Mouse (Mus musculus) midbrain, postnatal 0 days (tissue): ENCODE measurements around the gene Slc9a3r2. TPM values are rescaled to one million over a fixed set of nuclear protein-coding genes. Genes with fewer than 3 reads are reported as not detected.
A peak's percentile ranks its signal among the peaks of the same experiment; 100 is the strongest.
"Not testable (repeated sequence)": the region's sequence is repeated elsewhere in the genome, so short reads cannot be mapped to it uniquely, and the experiment has no call there.

Experiments
- ATAC-seq: fragments of 200-750 bp; cut with Nextera tagmentation; 2 replicates; pipeline ENCODE4 v1.8.0; 2017; ENCODE audit warnings: moderate number of reproducible peaks, mild to moderate bottlenecking, moderate TSS enrichment, moderate library complexity; ENCODE audit not compliant: low FRiP score
- DNase-seq: peaks from one replicate; pipeline ENCODE4 v3.0.0-alpha.2; 2015; ENCODE audit warnings: low spot score
- H3K27ac ChIP-seq: fragments of 300-500 bp; sonication (generic); 2 replicates; pipeline ENCODE4 v1.5.1; 2014; ENCODE audit warnings: low read depth, mild to moderate bottlenecking, low read length, mixed read lengths
- H3K27me3 ChIP-seq: fragments of 300-500 bp; sonication (generic); 2 replicates; pipeline ENCODE4 v1.6.1; 2014; ENCODE audit warnings: low read length, control low read depth, mixed read lengths; ENCODE audit not compliant: insufficient read depth
- H3K36me3 ChIP-seq: fragments of 300-500 bp; sonication (generic); 2 replicates; pipeline ENCODE4 v1.6.1; 2014; ENCODE audit warnings: low read length, control low read depth, mixed read lengths; ENCODE audit not compliant: insufficient read depth
- H3K4me1 ChIP-seq: fragments of 300-500 bp; sonication (generic); 2 replicates; pipeline ENCODE4 v1.6.1; 2014; ENCODE audit warnings: mild to moderate bottlenecking, control low read depth, antibody characterized with exemption, low read length, mixed read lengths; ENCODE audit not compliant: insufficient read depth
- H3K4me2 ChIP-seq: fragments of 300-500 bp; sonication (generic); 2 replicates; pipeline ENCODE4 v1.6.1; 2014; ENCODE audit warnings: low read depth, mild to moderate bottlenecking, low read length, mixed read lengths; ENCODE audit not compliant: poor library complexity, severe bottlenecking
- H3K4me3 ChIP-seq: fragments of 300-500 bp; sonication (generic); 2 replicates; pipeline ENCODE4 v1.5.1; 2014; ENCODE audit warnings: low read depth, mild to moderate bottlenecking, low read length, moderate library complexity
- H3K9ac ChIP-seq: fragments of 300-500 bp; sonication (generic); replicated peaks from 2 replicates; pipeline ENCODE4 v1.6.1; 2014; ENCODE audit warnings: mild to moderate bottlenecking, low read length, moderate library complexity, mixed read lengths; ENCODE audit not compliant: poor library complexity, severe bottlenecking
- H3K9me3 ChIP-seq: fragments of 300-500 bp; sonication (generic); 2 replicates; pipeline ENCODE4 v1.6.1; 2016; ENCODE audit warnings: low read length, control low read depth
- CTCF ChIP-seq: IDR thresholded peaks from 2 replicates; pipeline ENCODE4 v1.5.1; 2016; ENCODE audit warnings: antibody characterized with exemption, mild to moderate bottlenecking
- WGBS: fragments of 180-500 bp; shearing (Covaris S2); extraction: QIAGEN DNeasy Blood & Tissue Kit; methylation state at CpG from one replicate; pipeline ENCODE4 v1.1.7; 2014; 5-methylcytosine and 5-hydroxymethylcytosine counted together
- polyA plus RNA-seq: library from polyadenylated mRNA; unstranded; fragments of >200 nt; fragmentation: Nextera tagmentation; extraction: Ambion mirVana; gene quantifications from 2 replicates; pipeline ENCODE4 v1.2.1, GENCODE M21; 2015
- total RNA-seq: library from RNA; depleted of rRNA; stranded (reverse); fragments of >200 nt; gene quantifications from 2 replicates; pipeline ENCODE4 v1.2.3, GENCODE M21; 2014

Slc9a3r2 gene
- total and polyA plus RNA-seq, 2 experiments from 2014 or later: 52.1 to 62.8 TPM

DNA sequence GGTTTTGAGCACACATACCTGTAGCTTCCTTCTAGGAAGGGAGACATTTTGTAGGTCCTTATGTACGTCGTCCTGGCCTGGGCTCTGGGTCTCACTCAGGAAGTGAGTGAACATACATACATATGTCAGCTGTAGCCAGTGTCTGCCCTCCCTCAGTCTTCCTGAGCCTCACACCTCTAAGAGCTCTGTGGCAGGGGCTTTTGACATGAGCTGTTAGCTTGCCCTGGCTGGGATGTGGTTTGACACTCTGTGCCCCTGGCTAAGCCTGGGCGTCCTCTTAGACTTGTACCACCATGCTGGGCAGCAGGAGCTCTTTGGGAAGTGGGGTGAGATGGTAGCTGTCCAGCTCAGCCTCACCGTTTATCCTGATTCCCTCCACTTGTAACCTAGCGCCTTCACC lies 21.2 kb upstream of the Slc9a3r2 start:
- no peak overlapping the region; the same call in 1 of the 2 replicates for H3K9ac ChIP-seq
- H3K4me2 ChIP-seq: peak overlapping the region; percentile 69
- no peak overlapping the region for H3K27ac ChIP-seq
- WGBS: 71% methylated on average over 5 of the region's 5 CpGs
- DNase-seq: no peak
- no peak for ATAC-seq
- H3K36me3 ChIP-seq: no peaks in the 10 kb centered on the region
- H3K4me1 ChIP-seq: peaks cover 15% of the 10 kb centered on the region; the same call in 1 of the 2 replicates
- H3K9me3 ChIP-seq: no peaks in the 10 kb centered on the region
- TF ChIP-seq CTCF: no peak
- no peak overlapping the region for H3K4me3 ChIP-seq
- H3K27me3 ChIP-seq: no peaks in the 10 kb centered on the region

DNA sequence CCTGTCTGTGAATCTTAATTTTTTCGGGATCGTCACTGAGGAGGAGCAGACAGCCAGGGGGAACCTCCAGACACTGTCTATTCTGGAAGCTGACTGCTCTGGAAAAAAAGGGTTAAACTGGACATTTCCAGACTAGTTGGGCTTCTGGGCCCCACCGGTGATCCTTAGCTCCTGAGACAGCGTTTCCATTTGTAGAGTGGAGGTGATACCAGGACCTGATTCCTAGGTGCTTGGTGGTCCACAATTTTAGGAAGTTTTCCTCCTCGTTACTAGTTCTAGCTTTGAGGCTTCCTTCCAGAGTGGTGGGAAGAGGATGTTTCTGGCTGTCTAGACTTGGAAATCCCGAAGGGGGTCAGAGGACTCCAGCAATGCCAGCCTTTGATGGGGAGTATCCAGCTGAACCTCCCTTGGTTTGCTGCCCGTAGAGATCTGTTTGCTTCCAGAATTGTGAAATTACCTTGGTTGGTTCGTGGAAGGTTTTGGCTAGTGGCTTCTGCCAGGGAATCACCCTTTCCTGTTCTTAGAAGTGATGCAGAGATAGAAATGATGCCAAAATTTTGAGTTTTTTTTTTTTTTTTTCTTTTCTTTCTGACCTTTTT lies 20.2 kb upstream of the Slc9a3r2 start:
- no peak for DNase-seq
- no peak for TF ChIP-seq CTCF
- H3K9me3 ChIP-seq: no peaks in the 10 kb centered on the region
- H3K4me2 ChIP-seq: peak overlapping the region; percentile 69
- WGBS: 14% methylated on average over 8 of the region's 8 CpGs
- peak overlapping the region; percentile 83 for H3K9ac ChIP-seq
- peaks cover 15% of the 10 kb centered on the region; the same call in 1 of the 2 replicates for H3K4me1 ChIP-seq
- peak overlapping the region; percentile 82 for H3K27ac ChIP-seq
- no peak for ATAC-seq
- H3K36me3 ChIP-seq: no peaks in the 10 kb centered on the region
- peak overlapping the region; percentile 86 for H3K4me3 ChIP-seq
- no peaks in the 10 kb centered on the region for H3K27me3 ChIP-seq

DNA sequence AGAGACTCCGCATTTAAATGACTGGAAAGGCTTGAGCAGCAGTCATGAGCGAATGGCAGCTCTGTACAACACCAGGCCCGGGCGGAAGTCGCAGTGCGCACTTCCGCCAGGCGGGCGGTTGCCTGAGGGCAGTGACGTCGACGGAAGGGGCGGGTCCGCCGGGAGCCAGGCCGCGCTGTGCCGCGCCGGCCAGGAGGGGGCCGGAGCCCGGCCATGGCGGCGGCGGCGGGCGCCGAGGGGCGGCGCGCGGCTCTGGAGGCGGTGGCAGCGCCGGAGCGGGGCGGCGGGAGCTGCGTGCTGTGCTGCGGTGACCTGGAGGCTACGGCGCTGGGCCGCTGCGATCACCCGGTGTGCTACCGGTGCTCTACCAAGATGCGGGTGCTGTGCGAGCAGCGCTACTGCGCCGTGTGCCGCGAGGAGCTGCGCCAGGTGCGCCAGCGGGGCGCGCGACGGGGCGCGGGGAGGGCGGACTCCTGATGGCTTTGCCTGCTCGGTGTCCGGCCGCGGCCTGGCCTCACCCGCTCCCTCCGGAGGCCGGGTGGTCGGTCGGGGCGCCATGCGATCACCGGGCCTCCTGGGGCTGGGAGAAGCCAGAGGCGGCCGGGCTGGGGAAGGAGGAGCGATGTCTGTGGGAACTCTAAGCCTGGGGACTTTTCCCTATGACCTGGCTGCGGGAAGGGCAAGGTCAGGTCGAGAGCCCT lies 19.6 kb upstream of the Slc9a3r2 start, which contains the start of gene Zfp598:
Gene Zfp598, plus strand, starts transcription at position 143 of the 701 bp plus-strand sequence.
- peak within 1 kb of the TSS; percentile 82 for H3K27ac ChIP-seq
- peak within 1 kb of the TSS; percentile 86 for H3K4me3 ChIP-seq
- peaks cover 15% of the 10 kb centered on the region; the same call in 1 of the 2 replicates for H3K4me1 ChIP-seq
- under 1% methylated on average over 68 of the region's 80 CpGs for WGBS
- H3K27me3 ChIP-seq: no peaks in the 10 kb centered on the region
- H3K4me2 ChIP-seq: peak within 1 kb of the TSS; percentile 69
- ATAC-seq (peak; percentile 98), DNase-seq (peak; percentile 97)
- H3K36me3 ChIP-seq: no peaks in the 10 kb centered on the region
- no peaks in the 10 kb centered on the region for H3K9me3 ChIP-seq
- peak within 1 kb of the TSS; percentile 83 for H3K9ac ChIP-seq
- TF ChIP-seq CTCF: peak; percentile 36; the same call in 1 of the 2 replicates

DNA sequence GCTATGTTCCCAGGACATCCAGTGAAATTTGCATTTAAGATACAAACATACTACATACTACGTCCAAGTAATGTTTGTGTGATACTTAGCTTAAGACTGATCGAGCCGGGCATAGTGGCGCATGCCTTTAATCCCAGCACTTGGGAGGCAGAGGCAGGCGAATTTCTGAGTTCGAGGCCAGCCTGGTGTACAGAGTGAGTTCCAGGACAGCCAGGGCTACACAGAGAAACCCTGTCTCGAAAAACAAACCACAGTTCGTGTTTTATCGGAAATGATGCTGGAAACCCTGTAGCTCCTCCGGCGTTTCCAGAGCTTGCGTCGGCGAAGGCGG lies 19.1 kb upstream of the Slc9a3r2 start:
- H3K4me1 ChIP-seq: peaks cover 15% of the 10 kb centered on the region; the same call in 1 of the 2 replicates
- H3K9me3 ChIP-seq, H3K27me3 ChIP-seq, H3K36me3 ChIP-seq, DNase-seq: not testable (repeated sequence)
- ATAC-seq: peak; percentile 29
- H3K9ac ChIP-seq: peak overlapping the region; percentile 83; the same call in 1 of the 2 replicates
- peak overlapping the region; percentile 86 for H3K4me3 ChIP-seq
- peak overlapping the region; percentile 69 for H3K4me2 ChIP-seq
- 12% methylated on average over 15 of the region's 15 CpGs for WGBS
- peak overlapping the region; percentile 82 for H3K27ac ChIP-seq

DNA sequence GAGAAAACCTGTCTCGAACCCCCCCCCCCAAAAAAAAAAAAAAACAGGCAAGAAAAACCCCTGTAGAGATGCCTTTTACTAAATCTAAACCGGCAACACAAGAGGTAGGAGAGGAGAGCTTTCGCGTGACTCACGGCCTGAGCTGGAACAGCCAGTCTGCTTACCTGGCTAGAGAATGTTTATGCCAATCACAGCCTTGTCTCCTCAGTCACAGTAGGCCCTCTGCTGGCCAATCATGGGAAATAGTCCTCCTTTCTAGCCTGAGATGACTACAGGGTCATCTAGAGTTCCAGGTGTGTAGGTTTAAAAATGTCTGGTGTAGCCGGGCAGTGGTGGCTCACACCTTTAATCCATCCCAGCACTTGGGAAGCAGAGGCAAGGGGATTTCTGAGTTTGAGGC lies 17.3 kb upstream of the Slc9a3r2 start:
- H3K4me2 ChIP-seq: no peak overlapping the region
- no peak for ATAC-seq
- 29% methylated on average over 6 of the region's 6 CpGs for WGBS

DNA sequence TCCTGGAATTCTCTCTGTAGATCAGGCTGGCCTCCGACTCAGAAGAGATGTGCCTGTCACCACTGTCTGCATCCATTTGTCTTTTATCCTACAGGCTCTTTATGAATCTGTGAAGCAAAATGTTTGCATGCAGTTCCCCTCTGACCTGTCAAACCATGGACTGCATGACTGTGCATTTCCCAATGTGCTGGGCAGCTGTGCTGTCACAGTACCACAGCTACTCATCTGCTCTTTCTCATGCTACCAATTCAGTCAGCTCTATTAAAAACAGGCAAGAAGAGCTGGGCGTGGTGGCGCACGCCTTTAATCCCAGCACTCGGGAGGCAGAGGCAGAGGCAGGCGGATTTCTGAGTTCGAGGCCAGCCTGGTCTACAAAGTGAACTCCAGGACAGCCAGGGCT lies 16.9 kb upstream of the Slc9a3r2 start:
- DNase-seq, H3K36me3 ChIP-seq, H3K27me3 ChIP-seq, ATAC-seq, H3K9ac ChIP-seq, H3K4me2 ChIP-seq, H3K9me3 ChIP-seq, H3K4me3 ChIP-seq, H3K27ac ChIP-seq: not testable (repeated sequence)
- H3K4me1 ChIP-seq: peaks cover 11% of the 10 kb centered on the region; the same call in 1 of the 2 replicates
- WGBS: 74% methylated on average over 7 of the region's 7 CpGs

More for the DNA sequence above, 17.3 kb upstream of the Slc9a3r2 start:
- Histone ChIP-seq H3K27me3 (no peaks in the 10 kb centered on the region), H3K27ac (no peak overlapping the region), H3K9ac (no peak overlapping the region), H3K4me3 (no peak overlapping the region), H3K4me1 (peaks cover 15% of the 10 kb centered on the region; the same call in 1 of the 2 replicates), H3K9me3 (no peaks in the 10 kb centered on the region), H3K36me3 (no peaks in the 10 kb centered on the region)
- DNase-seq: peak; percentile 69
- peak; percentile 81 for TF ChIP-seq CTCF
